Mouse (Mus musculus) myocyte (in vitro differentiated cells): ENCODE data around the gene Cerk.
A peak's percentile ranks its signal among the peaks of the same experiment; 100 is the strongest.

Experiments
- E2F4 ChIP-seq: IDR thresholded peaks from one replicate; pipeline ENCODE4 v1.6.1; 2011; ENCODE audit warnings: mild to moderate bottlenecking, control low read depth, moderate library complexity; ENCODE audit not compliant: insufficient read depth
- MAX ChIP-seq: IDR thresholded peaks from one replicate; pipeline ENCODE4 v1.6.1; 2011; ENCODE audit warnings: low read depth, mild to moderate bottlenecking, control low read depth
- MYOD1 ChIP-seq, 3 experiments: IDR thresholded peaks; one replicate each; pipeline ENCODE4 v1.6.1; 2011; ENCODE audit warnings: control low read depth in 2 of 3, low read depth in 2 of 3, mild to moderate bottlenecking in 2 of 3, moderate library complexity in 1 of 3; ENCODE audit not compliant: insufficient read length in 2 of 3, control insufficient read depth in 1 of 3
- POLR2A ChIP-seq: IDR thresholded peaks from one replicate; pipeline ENCODE4 v1.6.1; 2011; ENCODE audit warnings: low read depth, mild to moderate bottlenecking, control low read depth, moderate library complexity; ENCODE audit not compliant: insufficient read length
- POLR2AphosphoS2 ChIP-seq: IDR thresholded peaks from one replicate; pipeline ENCODE4 v1.6.1; 2011; ENCODE audit warnings: low read depth, control low read depth; ENCODE audit not compliant: insufficient read length
- SRF ChIP-seq: IDR thresholded peaks from one replicate; pipeline ENCODE4 v1.6.1; 2011; ENCODE audit warnings: low read depth; ENCODE audit not compliant: control insufficient read depth, insufficient read length
- TCF12 ChIP-seq: IDR thresholded peaks from one replicate; pipeline ENCODE4 v1.6.1; 2011; ENCODE audit warnings: mild to moderate bottlenecking, control low read depth; ENCODE audit not compliant: poor library complexity, insufficient read depth, severe bottlenecking
- USF1 ChIP-seq: IDR thresholded peaks from one replicate; pipeline ENCODE4 v1.6.1; 2011; ENCODE audit warnings: low read depth, mild to moderate bottlenecking, control low read depth, moderate library complexity

DNA sequence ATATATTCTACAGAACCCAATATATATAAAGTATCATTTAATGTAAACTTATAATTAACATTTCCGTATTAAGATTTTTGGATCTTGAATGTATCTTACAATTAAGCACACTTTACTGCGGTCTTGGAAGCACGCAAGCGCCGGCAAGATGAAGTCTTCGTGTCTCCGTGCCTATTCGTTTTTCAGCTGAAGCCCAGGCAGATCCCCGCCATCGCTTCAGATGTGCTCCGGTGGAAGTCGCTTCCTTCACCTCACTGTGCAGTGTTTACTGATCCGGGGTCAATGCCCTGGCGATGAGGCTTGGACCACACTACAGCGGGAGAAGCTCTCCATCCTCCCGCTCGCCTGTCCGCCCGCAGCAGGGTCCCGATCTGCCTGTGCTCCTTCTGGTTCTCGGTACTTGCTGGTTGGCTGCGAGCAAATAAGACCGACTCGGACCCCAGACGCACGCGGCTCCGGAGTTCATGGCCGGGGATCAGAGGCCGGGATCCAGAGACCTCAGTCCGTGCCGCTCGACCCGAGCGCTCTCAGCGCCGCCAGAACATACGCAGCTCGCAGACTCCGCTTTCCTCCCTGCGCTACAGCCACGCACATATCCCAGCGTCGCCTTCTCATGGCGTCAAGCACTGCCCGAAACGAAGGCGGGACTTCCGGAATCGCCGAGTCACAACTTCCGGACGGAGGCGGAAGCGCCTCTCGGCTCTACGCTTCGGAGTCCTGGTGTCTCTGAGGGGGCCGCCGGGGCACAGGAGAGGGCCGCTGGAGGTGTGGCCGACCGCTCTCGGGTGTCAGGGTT, 28.0 kb upstream of the Cerk start, which contains the start of gene Tbc1d22a:
- no peak for TF ChIP-seq MYOD1 (IDR thresholded peaks at IDR 0.05; ENCODE audit: control insufficient read depth in 1 of 3, insufficient read length in 2 of 3, low read depth in 2 of 3)
- peak; percentile 84 for TF ChIP-seq SRF
- TF ChIP-seq POLR2AphosphoS2, result peak; percentile 95
- TF ChIP-seq MAX, result peak; percentile 62
- peak; percentile 99 for TF ChIP-seq POLR2A
- TF ChIP-seq TCF12, result no peak
- no peak for TF ChIP-seq E2F4
- TF ChIP-seq USF1, result no peak
